In the genomic region with DNA sequence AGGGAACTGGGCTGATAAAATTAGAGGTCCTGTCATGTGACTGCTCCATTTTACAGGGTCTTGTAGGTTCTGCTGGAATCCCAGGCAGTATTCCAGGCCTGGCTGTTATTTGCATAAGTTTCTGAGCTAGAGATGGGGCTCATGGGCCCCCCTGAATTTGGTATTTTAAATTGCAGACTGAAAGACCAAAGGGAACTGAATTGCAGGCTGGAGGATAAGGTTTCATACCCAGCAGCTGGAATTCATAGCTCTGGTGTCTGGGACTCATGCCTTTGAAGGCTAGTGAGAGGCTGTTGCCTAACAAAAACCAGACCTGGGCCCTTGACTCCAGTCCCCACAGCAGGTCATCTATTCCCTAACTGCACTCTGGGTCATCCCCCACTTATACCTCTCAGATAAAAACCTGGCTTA, we compare ENCODE assay signal across 13 mouse cellular contexts. TPM values are rescaled to one million over a fixed set of nuclear protein-coding genes. Genes with fewer than 3 reads are reported as not detected.
DNase-seq lines count a peak whose midpoint lies in the region; ATAC-seq lines count a peak whose summit lies in the region.
"Had no signal": no experiment of that assay in that cellular context is flagged by ENCODE, and none has a peak within 500 bp of the region (broad histone marks: within the 10 kb centered on the region; RNA-seq: fewer than 3 reads in every experiment).

No protein-coding gene starts in this region.

- no peaks in the 10 kb centered on the region for H3K36me3 ChIP-seq in heart, embryonic 13.5 days
- no peaks in the 10 kb centered on the region for H3K36me3 ChIP-seq in midbrain, embryonic 16.5 days (ENCODE audit: control insufficient read depth, insufficient read depth, low read length)

- H3K4me3 ChIP-seq in heart, embryonic 13.5 days, result no peak overlapping the region
- no peak overlapping the region for H3K4me3 ChIP-seq in midbrain, embryonic 16.5 days (ENCODE audit: low read depth, low read length)
- H3K4me3 ChIP-seq: megakaryocyte, embryonic 14.5 days had no signal

- peaks cover 50% of the 10 kb centered on the region for H3K4me1 ChIP-seq in heart, embryonic 13.5 days
- peaks cover 5% of the 10 kb centered on the region; the same call in 1 of the 2 replicates for H3K4me1 ChIP-seq in midbrain, embryonic 16.5 days (ENCODE audit: control insufficient read depth, insufficient read depth, low read length)
- H3K4me1 ChIP-seq: megakaryocyte, embryonic 14.5 days had no signal

- peak overlapping the region; percentile 95 for H3K27ac ChIP-seq in heart, embryonic 13.5 days (replicated peaks)
- peak overlapping the region; percentile 10; the same call in 1 of the 2 replicates for H3K27ac ChIP-seq in midbrain, embryonic 16.5 days (ENCODE audit: low read length)
- H3K27ac ChIP-seq: hindbrain, postnatal 0 days had no signal

- H3K9me3 ChIP-seq in heart, embryonic 13.5 days, result no peaks in the 10 kb centered on the region
- H3K9me3 ChIP-seq in midbrain, embryonic 16.5 days (replicated peaks; ENCODE audit: control insufficient read depth, low read length, poor library complexity, severe bottlenecking), result no peaks in the 10 kb centered on the region

- 0 out of 2 replicates have a peak overlapping the region, but pooled peaks have one; percentile 11 for H3K9ac ChIP-seq in heart, embryonic 13.5 days
- H3K9ac ChIP-seq in midbrain, embryonic 16.5 days (ENCODE audit: low read depth, low read length), result no peak overlapping the region

- ATAC-seq in frontal cortex, adult (ENCODE audit: low TSS enrichment), result peak; percentile 27; the same call in 1 of the 2 replicates
- ATAC-seq in heart, embryonic 13.5 days (ENCODE audit: extremely low read depth, insufficient number of reproducible peaks, low FRiP score, low TSS enrichment), result peak; percentile 72; the same call in 1 of the 2 replicates
- ATAC-seq in midbrain, embryonic 16.5 days, result peak; percentile 51
- ATAC-seq: hindbrain, postnatal 0 days had no signal

- H3K27me3 ChIP-seq in heart, embryonic 13.5 days (replicated peaks), result no peaks in the 10 kb centered on the region
- H3K27me3 ChIP-seq in midbrain, embryonic 16.5 days (ENCODE audit: control insufficient read depth, insufficient read depth, low read depth, low read length), result no peaks in the 10 kb centered on the region
- H3K27me3 ChIP-seq: megakaryocyte, embryonic 14.5 days had no signal

- DNase-seq in frontal cortex, postnatal 14 days (ENCODE audit: low spot score in 2 of 2), result no peak
- DNase-seq in embryo, embryonic 9.5 days (ENCODE audit: extremely low spot score), result peak; percentile 47
- DNase-seq in cerebellum, postnatal 36 days, result no peak
- DNase-seq in right cerebral cortex, postnatal 14 days, result no peak
- no peak for DNase-seq in cerebellum, postnatal 14 days
- DNase-seq: B cell, adult 2 months; cerebellum, adult 18-20 months; right cerebral cortex, postnatal 25 days had no signal

- peak overlapping the region; percentile 26 for H3K4me2 ChIP-seq in heart, embryonic 13.5 days
- H3K4me2 ChIP-seq in midbrain, embryonic 16.5 days (ENCODE audit: low read length), result no peak overlapping the region

RNA-seq across cellular contexts. Expression of a gene that starts 45.6 kb away (rescaled TPM):
- 21.4 and 23.2 TPM in 2 replicates for polyA plus RNA-seq in heart, embryonic 13.5 days (2015; fragmentation: Nextera tagmentation; extraction: Ambion mirVana)
- 11.3 and 12.7 TPM in 2 replicates for polyA plus RNA-seq in midbrain, embryonic 16.5 days (2015; fragmentation: Nextera tagmentation; extraction: Ambion mirVana)
